Mouse (Mus musculus): ENCODE measurements at regions not wholly inside any gene's neighbourhood (a gene's known extent, or its start where the extent isn't known, plus 50 kb on each side); places are given as distances from the start of the nearest gene placed in this dataset.

DNA sequence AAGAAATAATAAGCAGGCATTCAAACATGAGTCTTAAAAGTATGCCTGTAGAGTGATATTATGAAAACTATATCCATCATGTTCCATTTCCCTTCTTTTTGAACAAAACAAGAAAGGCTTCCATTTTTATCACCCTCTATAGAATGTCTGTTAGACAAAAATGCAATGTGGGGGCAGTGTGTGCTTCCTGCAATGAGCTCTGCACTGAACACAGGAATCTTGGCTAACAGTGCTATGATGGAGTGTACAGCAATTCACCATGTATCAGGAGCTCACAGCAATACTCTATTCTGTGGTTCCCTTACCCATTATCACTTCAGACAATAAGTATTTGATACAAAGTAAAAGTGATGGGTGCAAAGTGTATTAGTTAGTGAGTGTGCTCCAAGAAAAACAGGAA, 653.3 kb upstream of the Agtr1b start:
- Histone ChIP-seq H3K9ac (no peak overlapping the region), H3K9me3 (no peaks in the 10 kb centered on the region), H3K27me3 (replicated peaks) (no peaks in the 10 kb centered on the region), H3K27ac (no peak overlapping the region), H3K4me1 (replicated peaks) (no peaks in the 10 kb centered on the region), H3K4me2 (replicated peaks) (no peak overlapping the region), H3K4me3 (replicated peaks) (no peak overlapping the region), H3K36me3 (no peaks in the 10 kb centered on the region)
- no peak for ATAC-seq

- WGBS: 77% methylated on average over 1 of the region's 1 CpGs
Measured at GRCm38 (mm10) chr3:21009650-21010049, 642.7 kb upstream of the Agtr1b start.

GRCm38 (mm10) chr3:20998295-20998694, 631.3 kb upstream of the Agtr1b start:
- Histone ChIP-seq H3K27me3 (replicated peaks) (no peaks in the 10 kb centered on the region), H3K27ac (no peak overlapping the region), H3K4me3 (replicated peaks) (no peak overlapping the region), H3K9ac (no peak overlapping the region), H3K4me1 (replicated peaks) (no peaks in the 10 kb centered on the region), H3K9me3 (no peaks in the 10 kb centered on the region), H3K4me2 (replicated peaks) (no peak overlapping the region), H3K36me3 (no peaks in the 10 kb centered on the region)
- ATAC-seq: no peak

More at GRCm38 (mm10) chr3:21009650-21010049, 642.7 kb upstream of the Agtr1b start:
- ATAC-seq: no peak
- Histone ChIP-seq H3K4me3 (replicated peaks) (no peak overlapping the region), H3K27me3 (replicated peaks) (no peaks in the 10 kb centered on the region), H3K27ac (no peak overlapping the region), H3K36me3 (no peaks in the 10 kb centered on the region), H3K9ac (no peak overlapping the region), H3K4me1 (replicated peaks) (no peaks in the 10 kb centered on the region), H3K9me3 (no peaks in the 10 kb centered on the region), H3K4me2 (replicated peaks) (no peak overlapping the region)

- 55% methylated on average over 2 of the region's 2 CpGs for WGBS
- no peaks in the 10 kb centered on the region for H3K36me3 ChIP-seq
Measured at GRCm38 (mm10) chr3:20989486-20989970, 622.6 kb upstream of the Agtr1b start.

DNA sequence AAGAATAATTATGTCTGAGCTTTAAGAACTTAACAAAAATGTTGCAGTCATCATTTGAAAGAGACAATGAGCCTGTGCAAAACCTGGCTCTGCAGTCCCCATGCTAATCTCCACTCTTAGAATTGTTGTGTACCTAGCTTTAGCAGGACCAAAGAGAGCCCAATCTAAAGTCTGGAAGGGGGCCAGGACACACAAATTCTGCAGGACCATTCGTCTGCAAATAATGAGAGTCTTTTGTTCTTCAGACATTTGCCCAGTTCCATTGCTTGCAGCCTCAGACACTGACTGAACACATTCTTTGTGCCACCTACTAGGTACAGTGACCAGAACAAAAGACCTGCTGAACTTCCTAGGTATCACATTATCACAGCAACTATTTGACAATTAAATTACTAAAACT, 620.0 kb upstream of the Agtr1b start:
- 7% methylated on average over 1 of the region's 1 CpGs for WGBS
- H3K27ac ChIP-seq: no peak overlapping the region
- no peak for ATAC-seq

More at GRCm38 (mm10) chr3:20989486-20989970, 622.6 kb upstream of the Agtr1b start:
- Histone ChIP-seq H3K9ac (no peak overlapping the region), H3K27ac (no peak overlapping the region), H3K4me1 (replicated peaks) (0 out of 2 replicates have a peak, but pooled peaks cover 4% of the 10 kb centered on the region), H3K4me3 (replicated peaks) (no peak overlapping the region), H3K4me2 (replicated peaks) (no peak overlapping the region), H3K27me3 (replicated peaks) (no peaks in the 10 kb centered on the region), H3K9me3 (no peaks in the 10 kb centered on the region)
- ATAC-seq: no peak

DNA sequence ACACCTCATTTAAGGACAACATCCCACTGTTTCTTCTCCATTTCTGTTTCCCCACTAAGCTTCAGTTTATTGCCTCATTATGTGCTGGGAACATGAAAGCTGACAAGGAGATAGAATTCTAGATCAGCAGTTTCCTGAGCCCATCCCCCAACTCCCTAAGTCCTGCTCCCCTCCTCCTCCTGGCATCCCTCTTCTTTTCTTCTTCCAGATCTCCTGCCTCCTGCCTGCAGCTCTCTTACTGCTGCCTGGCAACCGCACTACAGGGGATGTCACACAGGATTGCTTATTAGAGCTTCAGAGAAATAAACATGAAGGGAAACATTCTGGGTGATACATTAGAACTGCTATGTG, 619.4 kb upstream of the Agtr1b start:
- Histone ChIP-seq H3K4me2 (replicated peaks) (no peak overlapping the region), H3K4me1 (replicated peaks) (0 out of 2 replicates have a peak, but pooled peaks cover 4% of the 10 kb centered on the region), H3K4me3 (replicated peaks) (no peak overlapping the region), H3K27ac (no peak overlapping the region), H3K27me3 (replicated peaks) (no peaks in the 10 kb centered on the region), H3K9me3 (no peaks in the 10 kb centered on the region), H3K36me3 (no peaks in the 10 kb centered on the region), H3K9ac (no peak overlapping the region)
- 20% methylated on average over 1 of the region's 1 CpGs for whole genome bisulfite sequencing
- ATAC-seq: no peak

More for the DNA sequence above, 620.0 kb upstream of the Agtr1b start:
- Histone ChIP-seq H3K27me3 (replicated peaks) (no peaks in the 10 kb centered on the region), H3K9ac (no peak overlapping the region), H3K4me1 (replicated peaks) (0 out of 2 replicates have a peak, but pooled peaks cover 4% of the 10 kb centered on the region), H3K4me2 (replicated peaks) (no peak overlapping the region), H3K4me3 (replicated peaks) (no peak overlapping the region), H3K36me3 (no peaks in the 10 kb centered on the region), H3K9me3 (no peaks in the 10 kb centered on the region)

DNA sequence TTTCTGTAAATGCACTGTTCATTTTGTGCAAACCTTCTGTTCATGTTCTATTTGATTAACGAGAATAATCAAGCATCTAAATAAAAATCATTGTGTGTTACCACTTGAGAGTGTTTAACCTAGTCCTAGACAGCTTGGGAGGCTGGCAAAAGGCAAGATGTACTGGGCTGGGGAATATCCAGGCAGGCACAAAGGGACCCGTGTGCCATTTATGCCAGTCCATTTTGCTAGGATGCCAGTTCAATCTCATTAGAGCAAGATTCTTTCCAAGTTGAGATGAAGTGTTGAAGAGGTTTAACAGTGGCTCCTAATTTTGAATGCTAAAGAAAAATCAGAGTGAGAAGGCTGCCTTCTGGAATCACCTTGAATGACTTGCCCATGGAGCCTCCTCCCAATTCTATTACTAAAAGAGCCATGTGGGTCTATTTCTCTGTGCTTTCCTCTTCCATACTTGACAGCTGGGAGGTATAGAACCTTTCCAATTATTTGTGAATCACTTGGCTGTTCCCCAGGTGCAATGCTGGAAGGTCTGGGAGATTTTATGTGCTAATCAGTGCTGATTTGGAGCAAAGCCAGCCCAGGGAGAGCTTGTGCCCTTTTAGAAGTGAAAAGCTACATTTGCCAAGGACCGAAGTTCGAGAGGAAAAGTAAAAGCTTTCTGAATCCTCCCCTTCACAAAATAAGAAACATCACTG, 618.9 kb upstream of the Agtr1b start:
- no peak for ATAC-seq
- H3K9ac ChIP-seq: no peak overlapping the region
- H3K27ac ChIP-seq: no peak overlapping the region
- H3K4me2 ChIP-seq (replicated peaks): no peak overlapping the region
- WGBS: 62% methylated on average over 4 of the region's 4 CpGs
- H3K9me3 ChIP-seq: no peaks in the 10 kb centered on the region
- H3K27me3 ChIP-seq (replicated peaks): no peaks in the 10 kb centered on the region
- H3K4me3 ChIP-seq (replicated peaks): no peak overlapping the region
- H3K36me3 ChIP-seq: no peaks in the 10 kb centered on the region
- 0 out of 2 replicates have a peak, but pooled peaks cover 4% of the 10 kb centered on the region for H3K4me1 ChIP-seq (replicated peaks)

DNA sequence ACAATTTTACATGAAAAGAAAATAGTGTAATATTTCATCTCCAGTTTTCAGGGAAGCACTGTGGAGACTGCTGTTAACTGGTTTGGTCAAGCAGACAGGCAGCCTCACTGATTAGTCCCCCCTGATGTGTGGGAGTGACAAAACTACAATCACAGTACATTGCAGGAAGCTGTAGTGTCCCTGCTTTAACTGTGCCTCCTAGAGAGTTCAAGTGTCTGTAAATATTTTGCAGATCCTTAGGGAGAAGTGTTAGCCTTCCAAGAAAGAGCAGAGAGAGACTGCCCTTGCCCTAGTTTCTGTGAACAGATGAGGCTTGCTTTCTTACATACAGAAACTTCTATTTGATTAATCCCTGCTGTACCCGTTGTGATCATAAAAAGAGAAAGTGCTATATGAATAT, 617.2 kb upstream of the Agtr1b start:
- no peak for ATAC-seq
- Histone ChIP-seq H3K36me3 (no peaks in the 10 kb centered on the region), H3K27ac (no peak overlapping the region), H3K9me3 (no peaks in the 10 kb centered on the region), H3K4me2 (replicated peaks) (no peak overlapping the region), H3K27me3 (replicated peaks) (no peaks in the 10 kb centered on the region), H3K4me1 (replicated peaks) (0 out of 2 replicates have a peak, but pooled peaks cover 4% of the 10 kb centered on the region), H3K9ac (no peak overlapping the region), H3K4me3 (replicated peaks) (no peak overlapping the region)
- 19% methylated on average over 1 of the region's 1 CpGs for WGBS

DNA sequence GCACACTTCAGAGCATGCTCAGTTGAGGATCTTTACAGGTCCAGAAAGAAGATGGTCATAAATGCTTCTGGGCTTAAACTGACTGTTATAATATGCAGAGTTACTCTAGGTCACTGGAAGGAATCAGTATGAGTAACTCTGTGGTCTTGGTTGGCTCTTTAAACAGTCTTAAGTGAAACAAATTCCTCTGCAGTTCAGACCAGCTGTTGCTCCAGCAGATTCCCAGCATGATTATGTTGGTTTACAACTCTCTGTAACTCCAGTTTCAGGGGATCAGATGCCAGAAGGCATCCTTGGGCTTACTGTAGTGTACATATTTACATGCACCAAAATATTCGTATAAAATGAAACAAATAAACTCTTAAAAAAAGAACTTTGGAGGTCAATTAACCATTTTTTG, 606.1 kb upstream of the Agtr1b start:
- no peak overlapping the region for H3K27ac ChIP-seq
- no peaks in the 10 kb centered on the region for H3K4me1 ChIP-seq (replicated peaks)
- no peaks in the 10 kb centered on the region for H3K9me3 ChIP-seq
- no peak overlapping the region for H3K4me2 ChIP-seq (replicated peaks)
- no peaks in the 10 kb centered on the region for H3K27me3 ChIP-seq (replicated peaks)
- H3K9ac ChIP-seq: no peak overlapping the region
- 55% methylated on average over 1 of the region's 1 CpGs for WGBS
- H3K4me3 ChIP-seq (replicated peaks): no peak overlapping the region
- ATAC-seq: no peak
- no peaks in the 10 kb centered on the region for H3K36me3 ChIP-seq

All from intestine, embryonic 15.5 days (tissue).